Mouse (Mus musculus) MEL (cell line): ENCODE results near the gene Zfp946. TPM values are rescaled to one million over a fixed set of nuclear protein-coding genes. Genes with fewer than 3 reads are reported as not detected.

Experiments
- DNase-seq: peaks from one replicate; pipeline ENCODE4 v3.0.0; 2011; ENCODE audit warnings: low read depth, low spot score
- H3K27ac ChIP-seq: 2 replicates; pipeline ENCODE4 v1.5.1; 2012; ENCODE audit warnings: low read depth, mild to moderate bottlenecking, control low read depth, low read length, moderate library complexity; ENCODE audit not compliant: control insufficient read depth
- H3K27me3 ChIP-seq, 2 experiments: fragments of 150-350 bp in 1 of 2; sonication (generic) in 1 of 2; 2 replicates each; pipeline ENCODE4 v1.6.1; 2012; ENCODE audit warnings: low read length in 2 of 2, mild to moderate bottlenecking in 2 of 2, improper control_type of control experiment in 1 of 2, moderate library complexity in 1 of 2; ENCODE audit not compliant: insufficient read depth in 2 of 2, control insufficient read depth in 1 of 2
- H3K36me3 ChIP-seq, 2 experiments: 2 replicates each; pipeline ENCODE4 v1.6.1; 2012 to 2014; ENCODE audit warnings: low read length in 2 of 2, improper control_type of control experiment in 1 of 2, inconsistent platforms in 1 of 2, mild to moderate bottlenecking in 1 of 2; ENCODE audit not compliant: insufficient read depth in 2 of 2, control insufficient read depth in 1 of 2
- H3K4me1 ChIP-seq, 2 experiments: fragments of 150-350 bp in 1 of 2; sonication (generic) in 1 of 2; 2 replicates each; pipeline ENCODE4 v1.6.1; 2012; ENCODE audit warnings: low read length in 2 of 2, improper control_type of control experiment in 1 of 2, mild to moderate bottlenecking in 1 of 2; ENCODE audit not compliant: insufficient read depth in 2 of 2, control insufficient read depth in 1 of 2
- H3K4me3 ChIP-seq, 2 experiments: fragments of 150-350 bp in 1 of 2; sonication (generic) in 1 of 2; 2 replicates each; pipeline ENCODE4 v1.5.1; 2012; ENCODE audit warnings: low read depth in 2 of 2, low read length in 2 of 2, mild to moderate bottlenecking in 2 of 2, moderate library complexity in 2 of 2, control low read depth in 1 of 2, improper control_type of control experiment in 1 of 2; ENCODE audit not compliant: control insufficient read depth in 1 of 2, insufficient read depth in 1 of 2
- H3K79me2 ChIP-seq: 2 replicates; pipeline ENCODE4 v1.6.1; 2012; ENCODE audit warnings: mild to moderate bottlenecking, low read length, moderate library complexity; ENCODE audit not compliant: control insufficient read depth, poor library complexity, insufficient read depth
- H3K9ac ChIP-seq: 2 replicates; pipeline ENCODE4 v1.6.1; 2012; ENCODE audit warnings: low read depth, mild to moderate bottlenecking, control low read depth, low read length, moderate library complexity; ENCODE audit not compliant: control insufficient read depth, poor library complexity, severe bottlenecking
- H3K9me3 ChIP-seq: fragments of 150-350 bp; sonication (generic); replicated peaks from 2 replicates; pipeline ENCODE4 v1.6.1; 2012; ENCODE audit warnings: mild to moderate bottlenecking, low read length, improper control_type of control experiment, moderate library complexity; ENCODE audit not compliant: insufficient read depth
- BHLHE40 ChIP-seq: IDR thresholded peaks from 2 replicates; pipeline ENCODE4 v1.6.1; 2012; ENCODE audit warnings: low read depth, mild to moderate bottlenecking, inconsistent platforms, low read length, improper control_type of control experiment, borderline replicate concordance
- CHD1 ChIP-seq: IDR thresholded peaks from 2 replicates; pipeline ENCODE4 v1.6.1; 2012; ENCODE audit warnings: low read depth, mild to moderate bottlenecking, inconsistent platforms, low read length, improper control_type of control experiment
- CHD2 ChIP-seq: IDR thresholded peaks from 2 replicates; pipeline ENCODE4 v1.6.1; 2011; ENCODE audit warnings: low read length, improper control_type of control experiment
- CTCF ChIP-seq, 3 experiments: IDR thresholded peaks in 2 of 3; conservative IDR thresholded peaks in 1 of 3; 2 replicates each; pipeline ENCODE4 v1.5.1; 2011 to 2012; ENCODE audit warnings: low read length in 3 of 3, low read depth in 2 of 3, mild to moderate bottlenecking in 2 of 3, improper control_type of control experiment in 1 of 3, inconsistent platforms in 1 of 3, mixed read lengths in 1 of 3, moderate library complexity in 1 of 3; ENCODE audit not compliant: control insufficient read depth in 1 of 3, insufficient read depth in 1 of 3, poor library complexity in 1 of 3, severe bottlenecking in 1 of 3
- ELF1 ChIP-seq: IDR thresholded peaks from 2 replicates; pipeline ENCODE4 v1.6.1; 2014; ENCODE audit warnings: low read depth, mild to moderate bottlenecking, inconsistent platforms, low read length, improper control_type of control experiment, moderate library complexity
- EP300 ChIP-seq, 2 experiments: IDR thresholded peaks; 2 replicates each; pipeline ENCODE4 v1.6.1; 2011; ENCODE audit warnings: improper control_type of control experiment in 2 of 2, low read length in 2 of 2, low read depth in 1 of 2, mild to moderate bottlenecking in 1 of 2
- ETS1 ChIP-seq: IDR thresholded peaks from 2 replicates; pipeline ENCODE4 v1.6.1; 2012; ENCODE audit warnings: low read depth, mild to moderate bottlenecking, inconsistent platforms, low read length, improper control_type of control experiment, moderate library complexity
- GABPA ChIP-seq: IDR thresholded peaks from 2 replicates; pipeline ENCODE4 v1.6.1; 2012; ENCODE audit warnings: low read depth, mild to moderate bottlenecking, inconsistent platforms, low read length, improper control_type of control experiment, moderate library complexity
- GATA1 ChIP-seq: IDR thresholded peaks from 2 replicates; pipeline ENCODE4 v1.6.1; 2011; ENCODE audit warnings: low read depth, low read length, improper control_type of control experiment
- JUND ChIP-seq: IDR thresholded peaks from 2 replicates; pipeline ENCODE4 v1.6.1; 2011; ENCODE audit warnings: low read depth, mild to moderate bottlenecking, improper control_type of control experiment, low read length
- MAX ChIP-seq: IDR thresholded peaks from 2 replicates; pipeline ENCODE4 v1.6.1; 2011; ENCODE audit warnings: low read length, improper control_type of control experiment
- MAZ ChIP-seq: IDR thresholded peaks from 2 replicates; pipeline ENCODE4 v1.6.1; 2012; ENCODE audit warnings: low read depth, mild to moderate bottlenecking, inconsistent platforms, low read length, improper control_type of control experiment
- MEF2A ChIP-seq: IDR thresholded peaks from 2 replicates; pipeline ENCODE4 v1.6.1; 2014; ENCODE audit warnings: low read depth, mild to moderate bottlenecking, inconsistent platforms, low read length, improper control_type of control experiment; ENCODE audit not compliant: poor library complexity, insufficient replicate concordance, severe bottlenecking; ENCODE audit errors: extremely low read depth
- MYB ChIP-seq: IDR thresholded peaks from 2 replicates; pipeline ENCODE4 v1.6.1; 2011; ENCODE audit warnings: mild to moderate bottlenecking, low read depth, low read length, improper control_type of control experiment
- NRF1 ChIP-seq: IDR thresholded peaks from 2 replicates; pipeline ENCODE4 v1.6.1; 2014; ENCODE audit warnings: low read depth, mild to moderate bottlenecking, inconsistent platforms, low read length, improper control_type of control experiment, moderate library complexity; ENCODE audit not compliant: poor library complexity, insufficient read depth, severe bottlenecking
- POLR2AphosphoS2 ChIP-seq: IDR thresholded peaks from 2 replicates; pipeline ENCODE4 v1.6.1; 2011; ENCODE audit warnings: low read length, improper control_type of control experiment
- POLR2AphosphoS5 ChIP-seq: IDR thresholded peaks from 2 replicates; pipeline ENCODE4 v1.6.1; 2012; ENCODE audit warnings: low read depth, borderline replicate concordance, mild to moderate bottlenecking, inconsistent platforms, low read length, moderate library complexity, mixed read lengths
- RAD21 ChIP-seq: IDR thresholded peaks from 2 replicates; pipeline ENCODE4 v1.6.1; 2011; ENCODE audit warnings: mild to moderate bottlenecking, low read depth, low read length, improper control_type of control experiment
- RCOR1 ChIP-seq: IDR thresholded peaks from 2 replicates; pipeline ENCODE4 v1.6.1; 2012; ENCODE audit warnings: low read depth, mild to moderate bottlenecking, inconsistent platforms, low read length, improper control_type of control experiment
- SIN3A ChIP-seq: IDR thresholded peaks from 2 replicates; pipeline ENCODE4 v1.6.1; 2012; ENCODE audit warnings: low read length, improper control_type of control experiment, inconsistent platforms
- SMC3 ChIP-seq: IDR thresholded peaks from 2 replicates; pipeline ENCODE4 v1.6.1; 2011; ENCODE audit warnings: low read depth, low read length, improper control_type of control experiment
- USF2 ChIP-seq, 2 experiments: IDR thresholded peaks; 2 replicates each; pipeline ENCODE4 v1.6.1; 2011 to 2012; ENCODE audit warnings: improper control_type of control experiment in 2 of 2, low read length in 2 of 2, borderline replicate concordance in 1 of 2, inconsistent platforms in 1 of 2, low read depth in 1 of 2, mild to moderate bottlenecking in 1 of 2; ENCODE audit not compliant: insufficient read depth in 1 of 2
- ZC3H11A ChIP-seq: IDR thresholded peaks from 2 replicates; pipeline ENCODE4 v1.6.1; 2012; ENCODE audit warnings: low read depth, mild to moderate bottlenecking, inconsistent platforms, low read length, improper control_type of control experiment
- ZMIZ1 ChIP-seq: IDR thresholded peaks from 2 replicates; pipeline ENCODE4 v1.6.1; 2012; ENCODE audit warnings: low read depth, mild to moderate bottlenecking, inconsistent platforms, low read length, improper control_type of control experiment, moderate library complexity
- polyA plus RNA-seq, 2 experiments: library from polyadenylated mRNA; stranded (reverse) in 1 of 2; unstranded in 1 of 2; fragments of >175 nt in 1 of 2; fragments of >200 nt in 1 of 2; gene quantifications; 2 replicates each; pipeline versions ENCODE4 v1.2.1 to v1.2.4; 2012; ENCODE audit warnings: low replicate concordance in 2 of 2, low read depth in 1 of 2; ENCODE audit not compliant: insufficient read length in 2 of 2, insufficient read depth in 1 of 2, missing spikeins in 1 of 2
- total RNA-seq: library from RNA; depleted of rRNA; stranded (reverse); fragments of 300-350 nt; gene quantifications from 2 replicates; pipeline ENCODE4 v1.2.3, GENCODE M21; 2012; rRNA removed

The Zfp946 gene
- not detected in 2 replicates for total RNA-seq
- not detected for polyA plus RNA-seq

GRCm38 (mm10) chr17:22423952-22424617, at the start of gene Zfp946:
Zfp946 (plus strand) TSS chr17:22424222.
- H3K9me3 ChIP-seq: no peaks in the 10 kb centered on the region
- DNase-seq: no peak
- H3K79me2 ChIP-seq: no peaks in the 10 kb centered on the region
- no peaks in the 10 kb centered on the region for H3K36me3 ChIP-seq
- no peaks in the 10 kb centered on the region for H3K27me3 ChIP-seq
- TF ChIP-seq RCOR1: no peak
- TF ChIP-seq GABPA: no peak
- TF ChIP-seq ZC3H11A: no peak
- no peak for TF ChIP-seq MYB
- no peak for TF ChIP-seq CHD2
- TF ChIP-seq SIN3A: no peak
- no peak for TF ChIP-seq SMC3
- no peak for TF ChIP-seq ELF1
- no peak for TF ChIP-seq EP300 (IDR thresholded peaks at IDR 0.05; ENCODE audit: low read depth in 1 of 2, low read length in 2 of 2)
- no peak for TF ChIP-seq CTCF (IDR thresholded peaks at IDR 0.05 in 2 of 3, conservative IDR thresholded peaks at IDR 0.05 in 1 of 3; ENCODE audit: control insufficient read depth in 1 of 3, insufficient read depth in 1 of 3, low read depth in 2 of 3, low read length in 3 of 3, poor library complexity in 1 of 3, severe bottlenecking in 1 of 3)
- no peak for TF ChIP-seq CHD1
- no peak for TF ChIP-seq MAZ
- no peak for TF ChIP-seq MEF2A
- no peak for TF ChIP-seq NRF1
- TF ChIP-seq JUND: no peak
- no peak for TF ChIP-seq POLR2AphosphoS2
- no peak for TF ChIP-seq MAX
- no peak for TF ChIP-seq POLR2AphosphoS5
- TF ChIP-seq USF2 (IDR thresholded peaks at IDR 0.05; ENCODE audit: borderline replicate concordance in 1 of 2, insufficient read depth in 1 of 2, low read depth in 1 of 2, low read length in 2 of 2): no peak
- no peak for TF ChIP-seq BHLHE40
- H3K4me3 ChIP-seq: no peak within 1 kb of the TSS
- H3K4me1 ChIP-seq: no peaks in the 10 kb centered on the region
- no peak within 1 kb of the TSS for H3K27ac ChIP-seq
- no peak within 1 kb of the TSS for H3K9ac ChIP-seq

- Histone ChIP-seq H3K27me3 (no peaks in the 10 kb centered on the region; a peak in 1 of 4 replicates), H3K9ac (no peak overlapping the region), H3K79me2 (no peaks in the 10 kb centered on the region), H3K4me3 (no peak overlapping the region), H3K4me1 (no peaks in the 10 kb centered on the region), H3K36me3 (no peaks in the 10 kb centered on the region), H3K27ac (no peak overlapping the region), H3K9me3 (no peaks in the 10 kb centered on the region)
- DNase-seq: peak; percentile 52
- no peak for TF ChIP-seq GABPA
- no peak for TF ChIP-seq ETS1
- no peak for TF ChIP-seq BHLHE40
- TF ChIP-seq POLR2AphosphoS2: no peak
- TF ChIP-seq SMC3: peak; percentile 75
- peak; percentile 63 for TF ChIP-seq ZC3H11A
- TF ChIP-seq MAZ: no peak
- peak; percentile 56 to 75 (median 61) for TF ChIP-seq CTCF (IDR thresholded peaks at IDR 0.05 in 2 of 3, conservative IDR thresholded peaks at IDR 0.05 in 1 of 3; ENCODE audit: control insufficient read depth in 1 of 3, insufficient read depth in 1 of 3, low read depth in 2 of 3, low read length in 3 of 3, poor library complexity in 1 of 3, severe bottlenecking in 1 of 3)
- no peak for TF ChIP-seq EP300 (IDR thresholded peaks at IDR 0.05; ENCODE audit: low read depth in 1 of 2, low read length in 2 of 2)
- peak; percentile 80 for TF ChIP-seq RAD21
- TF ChIP-seq ZMIZ1: no peak
- TF ChIP-seq GATA1: no peak
- TF ChIP-seq CHD2: no peak
- no peak for TF ChIP-seq JUND
These were observed 13.3 kb upstream of the Zfp946 start for GRCm38 (mm10) chr17:22410756-22411155.
